Mouse (Mus musculus) kidney, adult 2 months (tissue): ENCODE results near the gene Slc35e2.

Experiments
- CTCF ChIP-seq: fragments of 200-500 bp; conservative IDR thresholded peaks from 2 replicates; pipeline ENCODE4 v1.5.1; 2011; ENCODE audit warnings: low read depth, mild to moderate bottlenecking, control low read depth, low read length, moderate library complexity, mixed read lengths; ENCODE audit not compliant: insufficient read depth, insufficient read length
- POLR2A ChIP-seq: fragments of 200-500 bp; IDR thresholded peaks from one replicate; pipeline ENCODE4 v1.6.1; 2011; ENCODE audit warnings: low read depth, low read length, control low read depth

DNA sequence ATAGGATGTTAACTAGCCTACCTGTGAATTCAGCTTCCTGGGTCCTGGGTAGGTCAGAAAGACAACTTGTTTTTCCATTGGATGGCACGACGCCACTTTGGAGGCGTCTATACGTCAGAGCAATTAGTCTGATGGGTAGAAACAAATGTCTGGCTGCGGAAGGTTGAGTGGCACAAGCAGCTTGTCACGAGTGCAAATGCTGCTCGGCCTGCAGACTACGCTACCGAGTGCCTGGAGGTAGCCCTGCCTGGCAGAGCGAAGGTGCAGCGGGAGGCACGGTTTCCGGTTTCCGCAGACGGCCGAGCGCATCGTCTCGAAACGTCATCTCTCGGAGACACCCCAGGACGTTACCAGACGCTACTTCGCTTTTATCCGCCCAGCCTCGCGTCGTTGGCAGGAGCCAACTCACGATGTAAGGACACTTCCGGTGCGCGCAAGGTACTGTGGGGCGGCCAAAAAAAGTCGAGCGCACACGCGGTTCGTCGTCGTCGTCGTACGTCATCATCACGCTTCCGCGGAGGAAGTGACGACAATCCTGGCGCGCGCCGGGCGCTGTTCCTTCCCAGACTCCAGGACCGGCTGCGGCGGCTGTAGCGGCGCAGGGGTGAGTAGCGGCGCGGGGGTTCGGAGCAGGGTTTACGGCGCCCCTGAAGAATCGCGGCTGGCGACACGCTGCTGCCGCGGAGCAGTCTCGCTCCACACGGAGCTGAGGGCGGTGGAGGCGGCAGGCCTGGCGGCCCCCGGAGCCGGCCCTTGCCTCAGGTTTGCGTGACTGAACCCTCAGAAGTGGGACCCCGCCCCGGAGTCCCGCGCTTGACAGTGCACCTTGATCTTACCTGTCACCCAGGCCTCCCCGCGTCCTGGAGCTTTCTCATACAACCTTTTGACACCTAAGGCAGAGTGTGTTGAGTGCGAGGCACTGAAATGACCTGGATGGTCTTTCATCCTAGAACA is 23.4 kb downstream of the Slc35e2 start, which contains the start of gene Cdk11b:
- TF ChIP-seq CTCF (no peak), POLR2A (peak; percentile 54)
